Mouse (Mus musculus) stomach, embryonic 15.5 days (tissue): ENCODE measurements around the gene Zc3h4. TPM values are rescaled to one million over a fixed set of nuclear protein-coding genes. Genes with fewer than 3 reads are reported as not detected.

ENCODE experiments used
- ATAC-seq: fragments of 200-750 bp; cut with Nextera tagmentation; 2 replicates; pipeline ENCODE4 v1.8.0; 2017; ENCODE audit warnings: low read depth, moderate number of reproducible peaks, moderate TSS enrichment; ENCODE audit not compliant: insufficient read depth, low FRiP score
- H3K27ac ChIP-seq: fragments of 300-500 bp; sonication (generic); 2 replicates; pipeline ENCODE4 v1.5.1; 2015; ENCODE audit warnings: mild to moderate bottlenecking, inconsistent platforms
- H3K27me3 ChIP-seq: fragments of 300-500 bp; sonication (generic); replicated peaks from 2 replicates; pipeline ENCODE4 v1.6.1; 2015; ENCODE audit warnings: inconsistent platforms
- H3K36me3 ChIP-seq: fragments of 300-500 bp; sonication (generic); 2 replicates; pipeline ENCODE4 v1.6.1; 2015; ENCODE audit warnings: inconsistent platforms
- H3K4me1 ChIP-seq: fragments of 300-500 bp; sonication (generic); 2 replicates; pipeline ENCODE4 v1.6.1; 2015; ENCODE audit warnings: inconsistent platforms
- H3K4me2 ChIP-seq: fragments of 300-500 bp; sonication (generic); 2 replicates; pipeline ENCODE4 v1.6.1; 2015; ENCODE audit warnings: mild to moderate bottlenecking, inconsistent platforms
- H3K4me3 ChIP-seq: fragments of 300-500 bp; sonication (generic); replicated peaks from 2 replicates; pipeline ENCODE4 v1.5.1; 2015; ENCODE audit warnings: inconsistent platforms
- H3K9ac ChIP-seq: fragments of 300-500 bp; sonication (generic); 2 replicates; pipeline ENCODE4 v1.6.1; 2015; ENCODE audit warnings: inconsistent platforms
- H3K9me3 ChIP-seq: fragments of 300-500 bp; sonication (generic); 2 replicates; pipeline ENCODE4 v1.6.1; 2016; ENCODE audit warnings: inconsistent platforms
- WGBS: fragments of 180-500 bp; shearing (Covaris S2); methylation state at CpG from one replicate; pipeline ENCODE4 v1.1.7; 2015; 5-methylcytosine and 5-hydroxymethylcytosine counted together
- polyA plus RNA-seq: library from polyadenylated mRNA; unstranded; fragments of >200 nt; fragmentation: Nextera tagmentation; extraction: Ambion mirVana; gene quantifications from 2 replicates; pipeline ENCODE4 v1.2.1, GENCODE M21; 2015

The Zc3h4 gene
- polyA plus RNA-seq, 1 experiment from 2014 or later: 16.8 TPM

DNA sequence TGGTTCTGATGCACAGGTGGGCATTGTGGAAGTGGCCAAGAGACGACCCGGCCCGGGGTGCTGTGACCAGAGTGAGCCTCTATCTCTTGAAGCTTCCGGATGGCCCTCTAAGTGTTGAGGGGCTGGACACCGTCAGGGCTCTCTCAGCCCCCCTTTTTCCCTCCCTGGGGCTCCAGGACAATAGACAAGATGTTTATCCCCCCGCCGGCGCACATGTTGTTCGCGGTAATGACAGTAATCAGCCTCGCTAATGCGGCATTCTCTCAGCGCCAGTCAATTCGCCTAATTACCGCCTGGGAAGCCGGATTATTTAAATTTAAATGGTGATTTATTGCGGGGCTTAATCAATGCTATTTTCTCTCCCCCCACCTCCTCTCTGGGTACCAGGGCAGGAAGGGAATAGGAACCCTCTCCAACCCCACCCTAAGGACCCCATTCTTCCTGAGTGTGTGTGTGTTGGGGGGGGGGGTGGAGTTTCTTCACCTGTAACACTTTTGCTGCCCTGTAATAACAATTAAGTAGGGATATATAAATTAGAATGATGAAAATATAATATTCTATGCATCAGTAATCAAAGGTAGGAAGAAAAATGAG, 71.5 kb downstream of the Zc3h4 start:
- WGBS: 15% methylated on average over 17 of the region's 17 CpGs
- no peaks in the 10 kb centered on the region for H3K36me3 ChIP-seq
- no peak overlapping the region for H3K4me3 ChIP-seq
- no peak overlapping the region for H3K9ac ChIP-seq
- no peak overlapping the region for H3K27ac ChIP-seq
- no peak for ATAC-seq
- H3K4me2 ChIP-seq: no peak overlapping the region
- peaks cover 20% of the 10 kb centered on the region for H3K4me1 ChIP-seq
- H3K27me3 ChIP-seq: peaks cover 66% of the 10 kb centered on the region
- no peaks in the 10 kb centered on the region for H3K9me3 ChIP-seq

DNA sequence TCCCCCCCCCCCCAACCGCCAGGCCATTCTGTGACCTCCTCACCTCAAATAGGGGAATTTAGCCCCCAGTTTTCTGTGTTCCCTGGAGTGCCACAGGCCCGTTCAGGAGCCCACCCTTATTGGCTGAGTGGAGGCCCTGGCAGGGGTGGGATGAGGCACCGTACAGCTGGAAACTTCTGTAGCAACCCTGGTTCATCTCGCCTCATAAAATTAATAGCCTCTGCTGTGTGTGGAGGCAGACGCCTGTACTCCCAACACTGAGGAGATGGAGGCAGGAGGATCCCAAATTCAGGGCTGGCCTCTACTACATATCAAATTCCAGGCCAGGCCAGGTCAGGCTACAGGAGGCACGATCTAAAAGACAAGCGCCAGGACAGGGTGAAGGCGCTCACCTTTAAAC, 73.1 kb downstream of the Zc3h4 start:
- H3K27ac ChIP-seq: no peak overlapping the region
- no peak overlapping the region for H3K4me3 ChIP-seq
- H3K9me3 ChIP-seq: no peaks in the 10 kb centered on the region
- no peak for ATAC-seq
- H3K4me1 ChIP-seq: peaks cover 20% of the 10 kb centered on the region
- peaks cover 71% of the 10 kb centered on the region for H3K27me3 ChIP-seq
- no peak overlapping the region for H3K4me2 ChIP-seq
- H3K36me3 ChIP-seq: no peaks in the 10 kb centered on the region
- H3K9ac ChIP-seq: no peak overlapping the region
- 52% methylated on average over 8 of the region's 8 CpGs for WGBS

DNA sequence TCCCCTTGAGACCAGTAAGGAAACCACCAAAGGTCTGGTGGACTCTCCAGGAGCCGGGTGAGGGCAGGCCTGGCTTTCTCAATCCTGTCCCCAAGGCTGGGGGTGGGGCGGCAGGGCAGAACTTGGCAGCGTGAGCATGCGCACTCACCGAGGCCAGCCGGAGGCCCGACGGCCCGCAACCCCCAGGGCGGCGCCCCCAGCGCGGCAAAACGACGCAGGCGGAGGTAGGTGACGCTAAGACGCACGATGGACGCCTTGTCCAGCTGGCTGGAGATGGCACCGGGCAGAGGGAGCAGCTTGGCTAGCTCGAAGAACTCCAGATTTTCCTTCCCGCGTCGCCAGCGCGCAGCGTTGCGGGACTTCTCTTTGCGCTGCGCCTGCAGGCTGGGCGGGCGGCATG, 73.7 kb downstream of the Zc3h4 start:
- Histone ChIP-seq H3K9me3 (no peaks in the 10 kb centered on the region), H3K9ac (no peak overlapping the region), H3K27ac (no peak overlapping the region), H3K36me3 (no peaks in the 10 kb centered on the region), H3K4me2 (peak overlapping the region; percentile 24), H3K4me1 (peaks cover 20% of the 10 kb centered on the region), H3K27me3 (peaks cover 71% of the 10 kb centered on the region), H3K4me3 (no peak overlapping the region; the same call in 1 of the 2 replicates)
- no peak for ATAC-seq
- 3% methylated on average over 33 of the region's 33 CpGs for WGBS

DNA sequence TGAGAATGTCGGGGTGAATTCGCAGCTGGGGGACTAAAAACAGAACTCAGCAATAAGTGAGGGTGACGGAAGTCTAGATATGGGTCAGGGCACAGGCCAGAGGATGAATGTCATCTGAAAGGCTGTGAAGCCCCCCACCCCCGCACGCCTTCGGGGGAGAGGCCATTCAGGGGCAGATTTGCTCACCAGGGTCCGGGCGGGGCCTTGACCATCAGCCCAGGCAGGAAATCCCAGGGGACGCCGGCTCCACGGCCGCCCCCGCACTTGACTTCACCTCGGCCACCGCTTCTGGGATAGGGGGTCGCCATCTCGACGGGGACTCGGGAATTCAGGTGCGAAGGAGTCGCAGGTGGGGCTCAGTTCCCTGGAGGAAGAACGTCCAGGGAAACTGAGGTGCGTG, 74.6 kb downstream of the Zc3h4 start:
- peak overlapping the region; percentile 56 for H3K4me2 ChIP-seq
- no peaks in the 10 kb centered on the region for H3K36me3 ChIP-seq
- H3K27me3 ChIP-seq: peaks cover 68% of the 10 kb centered on the region
- H3K4me1 ChIP-seq: peaks cover 20% of the 10 kb centered on the region
- 2% methylated on average over 23 of the region's 23 CpGs for WGBS
- no peak overlapping the region for H3K9ac ChIP-seq
- H3K27ac ChIP-seq: no peak overlapping the region
- ATAC-seq: no peak
- H3K4me3 ChIP-seq: peak overlapping the region; percentile 34; the same call in 1 of the 2 replicates
- no peaks in the 10 kb centered on the region for H3K9me3 ChIP-seq

DNA sequence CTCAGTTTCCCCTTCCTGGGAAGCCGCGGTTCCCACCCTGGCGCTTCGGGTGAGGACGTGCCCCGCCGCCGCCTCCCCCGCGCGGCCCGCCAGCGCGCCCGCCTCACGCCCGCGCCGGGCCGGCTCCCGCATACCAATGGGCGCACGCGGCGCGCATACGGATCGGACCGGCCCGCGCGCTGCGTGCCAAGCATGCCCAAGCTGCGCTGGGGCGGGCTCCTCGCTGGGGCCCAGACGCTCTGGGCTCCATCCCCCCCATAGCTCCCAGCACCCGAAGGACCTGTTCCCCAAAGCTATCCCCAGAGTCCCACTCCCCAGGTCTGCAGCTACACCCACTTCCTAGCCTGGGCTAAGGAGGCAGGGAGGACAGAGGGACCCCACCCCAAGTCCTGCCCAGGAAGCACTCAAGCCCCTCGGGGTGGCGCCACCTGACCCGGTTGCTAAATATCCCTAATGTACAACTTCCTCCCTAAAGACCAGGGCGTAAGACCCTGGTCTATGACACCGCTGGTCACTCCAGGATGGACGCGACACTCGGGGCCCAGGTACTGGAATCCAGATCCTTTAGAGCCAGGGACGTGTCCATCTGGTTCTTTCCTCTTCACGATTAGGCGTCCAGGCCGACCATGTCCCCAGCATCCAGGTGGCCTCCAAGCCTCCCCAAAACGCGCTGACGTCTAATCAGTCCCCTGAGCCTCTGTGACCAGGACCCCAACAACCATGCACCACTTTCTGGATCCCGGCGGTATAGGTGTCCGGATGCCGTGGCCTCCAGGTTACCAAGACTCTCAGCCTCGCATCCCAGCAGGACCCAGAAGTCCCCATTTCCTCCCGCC, 75.3 kb downstream of the Zc3h4 start:
- Histone ChIP-seq H3K36me3 (no peaks in the 10 kb centered on the region), H3K9me3 (no peaks in the 10 kb centered on the region), H3K27ac (no peak overlapping the region), H3K4me3 (peak overlapping the region; percentile 34), H3K27me3 (peaks cover 62% of the 10 kb centered on the region), H3K4me1 (peaks cover 20% of the 10 kb centered on the region), H3K4me2 (peak overlapping the region; percentile 56), H3K9ac (no peak overlapping the region)
- no peak for ATAC-seq
- 1% methylated on average over 54 of the region's 59 CpGs for WGBS

DNA sequence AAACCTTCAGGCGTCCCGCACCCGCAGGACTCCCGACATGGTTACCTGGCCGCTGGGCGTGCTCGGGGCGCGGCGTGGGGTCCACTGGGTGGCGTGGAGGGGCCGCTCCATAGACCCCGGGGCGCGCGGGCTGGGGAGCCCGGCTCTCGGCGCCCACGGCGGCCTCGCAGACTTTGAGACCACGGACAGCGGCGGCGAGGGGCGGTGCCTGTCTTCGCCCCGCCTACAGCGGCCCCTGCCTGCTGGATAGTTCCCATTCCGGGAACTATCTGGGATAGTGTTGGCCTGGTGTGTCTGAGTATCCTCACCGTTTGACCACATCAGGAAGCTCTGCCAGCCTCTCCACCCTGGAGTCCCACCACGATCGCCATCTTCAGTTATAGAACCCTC, 75.9 kb downstream of the Zc3h4 start:
- WGBS: 1% methylated on average over 33 of the region's 34 CpGs
- no peaks in the 10 kb centered on the region for H3K36me3 ChIP-seq
- no peaks in the 10 kb centered on the region for H3K9me3 ChIP-seq
- H3K27me3 ChIP-seq: peaks cover 57% of the 10 kb centered on the region
- H3K27ac ChIP-seq: no peak overlapping the region
- H3K4me3 ChIP-seq: peak overlapping the region; percentile 34
- peak overlapping the region; percentile 56 for H3K4me2 ChIP-seq
- ATAC-seq: peak; percentile 53
- H3K9ac ChIP-seq: no peak overlapping the region
- H3K4me1 ChIP-seq: peaks cover 20% of the 10 kb centered on the region

DNA sequence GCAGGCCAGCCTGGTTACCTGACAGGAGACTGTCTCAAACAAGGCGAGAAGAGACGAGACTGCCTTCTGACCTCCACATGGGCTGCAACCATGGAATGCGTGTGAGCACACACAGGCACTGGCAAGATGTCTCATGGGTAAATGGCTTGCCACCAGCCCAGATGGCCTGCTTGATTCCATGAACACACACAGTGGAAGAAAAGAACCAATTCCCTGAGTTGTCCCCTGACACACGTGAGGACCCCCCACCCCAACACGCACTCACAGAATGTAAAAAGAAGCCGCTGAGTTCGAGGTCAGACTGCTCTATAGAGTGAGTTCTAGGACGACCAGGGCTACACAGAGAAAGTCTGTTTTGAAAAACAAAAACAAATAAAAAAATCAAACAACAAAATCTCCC, 76.9 kb downstream of the Zc3h4 start, which contains the start of gene Npas1:
TSS of gene Npas1 (minus strand) at position 101 of the 400 bp plus-strand sequence.
- ATAC-seq: no peak
- Histone ChIP-seq H3K36me3 (no peaks in the 10 kb centered on the region), H3K27ac (no peak within 1 kb of the TSS), H3K4me1 (peaks cover 20% of the 10 kb centered on the region), H3K9ac (no peak within 1 kb of the TSS), H3K9me3 (no peaks in the 10 kb centered on the region), H3K4me2 (peak within 1 kb of the TSS; percentile 56), H3K4me3 (peak within 1 kb of the TSS; percentile 34), H3K27me3 (peaks cover 48% of the 10 kb centered on the region)
- 87% methylated on average over 8 of the region's 8 CpGs for WGBS

Other genes starting within 250 kb of the Zc3h4 start
- gene Meis3, start 225.8 kb upstream of the Zc3h4 start, polyA plus RNA-seq: 28.2 and 28.8 TPM in 2 replicates
- 37.9 and 55.3 TPM in 2 replicates for gene Dhx34, start 178.9 kb upstream of the Zc3h4 start, polyA plus RNA-seq
- gene C5ar2, start 156.8 kb upstream of the Zc3h4 start, polyA plus RNA-seq: 0.28 and 0.37 TPM in 2 replicates
- gene C5ar1, start 141.4 kb upstream of the Zc3h4 start, polyA plus RNA-seq: 3.7 and 4.1 TPM in 2 replicates
- gene Inafm1, start 127.3 kb upstream of the Zc3h4 start, polyA plus RNA-seq: 20.5 and 21.1 TPM in 2 replicates
- gene Ccdc9, start 114.1 kb upstream of the Zc3h4 start, polyA plus RNA-seq: 26.7 and 27.0 TPM in 2 replicates
- gene Bbc3, start 92.5 kb upstream of the Zc3h4 start, polyA plus RNA-seq: 6.7 and 7.4 TPM in 2 replicates
- gene Sae1, start 13.1 kb upstream of the Zc3h4 start, polyA plus RNA-seq: 272 and 284 TPM in 2 replicates
- 48.5 and 57.0 TPM in 2 replicates for gene Tmem160, start 51.9 kb downstream of the Zc3h4 start, polyA plus RNA-seq
- 0.33 and 0.49 TPM in 2 replicates for gene Npas1, start 76.8 kb downstream of the Zc3h4 start, polyA plus RNA-seq
- gene Arhgap35, start 214.1 kb downstream of the Zc3h4 start, polyA plus RNA-seq: 12.0 and 13.0 TPM in 2 replicates